Mouse (Mus musculus) lung, adult 2 months (tissue): ENCODE results near the gene Xrcc5.

Experiments used
- CTCF ChIP-seq: fragments of 200-500 bp; IDR thresholded peaks from 2 replicates; pipeline ENCODE4 v1.5.1; 2011; ENCODE audit warnings: mild to moderate bottlenecking, low read length, control low read depth; ENCODE audit not compliant: insufficient read depth
- POLR2A ChIP-seq: fragments of 200-500 bp; IDR thresholded peaks from 2 replicates; pipeline ENCODE4 v1.6.1; 2011; ENCODE audit warnings: low read depth, mild to moderate bottlenecking, control low read depth, low read length, borderline replicate concordance; ENCODE audit errors: extremely low read depth

GRCm38 (mm10) chr1:72372512-72372911, 65.3 kb downstream of the Xrcc5 start:
- TF ChIP-seq CTCF (no peak), POLR2A (no peak)
